Mouse (Mus musculus) adipocyte (in vitro differentiated cells): ENCODE data around the gene Kcnh7.

Source experiments
- DNase-seq: peaks from one replicate; pipeline ENCODE4 v3.0.0-alpha.2; 2016; ENCODE audit warnings: low spot score

Gene Kcnh7

DNA sequence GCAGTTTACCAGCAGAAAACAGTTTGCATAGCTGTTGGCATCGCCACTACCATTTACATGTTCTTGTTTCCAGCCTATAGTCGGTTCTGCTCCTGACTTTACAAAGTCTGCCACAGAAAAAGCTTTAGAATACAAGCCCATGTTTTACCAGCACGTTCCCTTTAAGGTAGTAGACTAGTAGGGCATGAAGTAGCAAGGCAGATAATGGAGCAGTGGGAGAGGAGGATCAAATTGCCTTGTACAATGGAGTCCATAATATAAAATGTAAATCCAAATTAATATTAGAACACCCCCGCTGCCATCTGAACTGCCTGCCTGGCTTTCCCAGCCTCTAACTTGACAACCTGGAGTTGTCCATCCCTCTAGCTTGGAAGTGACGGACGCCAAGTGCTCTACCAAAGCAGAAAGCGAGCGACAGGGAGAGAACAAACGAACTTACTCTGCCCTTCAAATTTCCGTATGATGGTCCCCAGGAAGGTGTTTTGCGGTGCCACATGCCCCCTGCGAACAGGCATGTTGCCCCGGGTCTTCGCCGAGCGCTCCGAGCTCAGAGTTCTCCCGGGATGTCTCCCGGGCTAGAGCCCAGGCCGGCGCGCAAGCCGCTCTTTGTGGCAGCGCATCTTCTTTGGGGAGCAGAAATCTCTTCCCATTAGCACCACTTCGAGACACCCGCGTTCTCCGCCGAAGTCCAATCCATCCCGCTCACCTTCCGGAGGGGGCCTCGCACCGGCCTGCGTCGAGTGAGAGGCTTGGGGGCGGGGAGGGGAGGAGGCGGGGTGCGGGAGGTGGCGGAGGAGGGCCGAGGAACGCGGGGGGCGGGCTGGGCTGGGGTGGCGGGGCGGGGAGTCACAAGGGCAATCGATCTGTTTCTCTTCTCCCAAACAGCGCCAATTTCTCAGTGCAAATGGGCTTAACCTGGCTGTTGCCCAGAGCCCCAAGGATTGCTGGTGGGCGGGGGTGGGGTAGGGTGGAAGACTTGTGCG is at the start of gene Kcnh7:
TSS of gene Kcnh7 (minus strand) at position 725 of the 983 bp plus-strand sequence.
- no peak for DNase-seq

DNA sequence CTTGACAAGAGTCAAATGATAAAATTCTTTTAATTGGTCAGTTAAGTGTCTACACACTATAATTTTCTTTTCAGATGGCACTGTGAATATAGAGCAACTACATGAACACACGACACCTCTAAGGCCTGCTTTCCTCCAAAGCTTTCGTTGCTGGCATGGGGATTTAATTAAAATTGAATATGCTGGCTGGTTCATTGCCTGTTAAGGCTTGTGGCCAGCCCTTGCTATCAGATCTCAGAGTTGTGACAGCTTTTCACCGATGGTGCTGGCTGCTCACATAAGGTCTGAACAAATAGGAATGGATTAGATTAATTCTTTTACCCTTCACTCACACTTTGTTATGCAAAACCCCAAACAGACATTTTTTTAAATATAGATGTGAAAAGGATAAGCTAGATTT is 23.3 kb upstream of the Kcnh7 start:
- DNase-seq: no peak

DNA sequence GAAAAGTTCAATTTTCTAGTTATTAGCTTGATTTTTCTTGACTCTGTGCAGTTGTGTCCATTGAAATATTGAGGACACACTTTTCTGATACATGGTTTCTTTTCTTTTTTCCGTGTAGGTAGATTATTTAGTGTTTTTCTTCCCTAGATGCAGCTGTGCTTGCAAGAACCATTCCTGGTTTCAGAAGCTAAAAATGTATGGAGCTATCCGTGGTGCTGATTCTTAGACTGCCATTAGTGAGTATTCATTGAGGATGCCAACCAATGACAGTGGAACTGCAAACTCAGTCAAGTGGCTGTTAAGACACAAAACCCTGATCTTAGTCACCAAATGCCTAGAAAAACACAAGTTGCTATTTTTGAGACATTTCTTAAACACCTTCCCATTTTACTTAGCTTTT is 1.9 kb upstream of the Kcnh7 start:
- DNase-seq: peak; percentile 24

- no peak for DNase-seq
Measured at GRCm38 (mm10) chr2:63184551-63185430, 704 bp upstream of the Kcnh7 start.

GRCm38 (mm10) chr2:63153701-63154100 is 30.4 kb downstream of the Kcnh7 start:
- no peak for DNase-seq

DNA sequence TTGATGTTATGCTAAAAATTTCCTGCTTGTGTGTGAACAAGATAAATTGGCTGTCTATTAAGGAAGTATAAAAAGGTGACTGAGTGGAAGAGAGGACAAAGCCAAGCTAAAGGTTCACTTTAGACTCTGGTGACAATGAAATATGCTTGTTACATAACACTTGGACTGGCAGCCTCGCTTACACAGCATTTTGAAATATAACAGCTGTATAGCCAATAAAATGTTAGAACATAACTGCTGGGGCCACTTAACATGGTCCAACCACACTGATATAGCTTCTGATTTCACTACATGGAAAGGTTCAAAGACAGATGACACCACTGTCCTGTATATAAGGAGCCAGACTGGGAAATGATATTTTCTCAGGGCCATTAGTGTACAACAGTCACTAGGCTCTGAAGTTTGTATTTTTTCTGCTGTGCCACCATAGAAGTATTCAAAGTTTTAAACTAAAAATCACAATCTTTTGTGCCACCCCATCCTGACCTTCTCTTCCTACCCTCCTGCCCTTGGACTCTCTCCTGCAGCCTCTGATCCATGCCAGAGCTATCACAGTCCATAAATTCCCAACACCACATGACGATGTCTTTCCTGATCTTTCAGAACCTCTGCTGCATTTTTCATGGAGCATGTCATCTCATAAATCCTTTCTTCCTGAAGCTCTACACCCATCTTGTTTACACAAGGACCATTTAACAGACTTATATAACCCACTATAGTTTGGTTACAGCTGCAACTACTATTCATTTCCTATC is 56.1 kb downstream of the Kcnh7 start:
- no peak for DNase-seq

GRCm38 (mm10) chr2:63120316-63120715 is 63.8 kb downstream of the Kcnh7 start:
- DNase-seq: no peak

DNA sequence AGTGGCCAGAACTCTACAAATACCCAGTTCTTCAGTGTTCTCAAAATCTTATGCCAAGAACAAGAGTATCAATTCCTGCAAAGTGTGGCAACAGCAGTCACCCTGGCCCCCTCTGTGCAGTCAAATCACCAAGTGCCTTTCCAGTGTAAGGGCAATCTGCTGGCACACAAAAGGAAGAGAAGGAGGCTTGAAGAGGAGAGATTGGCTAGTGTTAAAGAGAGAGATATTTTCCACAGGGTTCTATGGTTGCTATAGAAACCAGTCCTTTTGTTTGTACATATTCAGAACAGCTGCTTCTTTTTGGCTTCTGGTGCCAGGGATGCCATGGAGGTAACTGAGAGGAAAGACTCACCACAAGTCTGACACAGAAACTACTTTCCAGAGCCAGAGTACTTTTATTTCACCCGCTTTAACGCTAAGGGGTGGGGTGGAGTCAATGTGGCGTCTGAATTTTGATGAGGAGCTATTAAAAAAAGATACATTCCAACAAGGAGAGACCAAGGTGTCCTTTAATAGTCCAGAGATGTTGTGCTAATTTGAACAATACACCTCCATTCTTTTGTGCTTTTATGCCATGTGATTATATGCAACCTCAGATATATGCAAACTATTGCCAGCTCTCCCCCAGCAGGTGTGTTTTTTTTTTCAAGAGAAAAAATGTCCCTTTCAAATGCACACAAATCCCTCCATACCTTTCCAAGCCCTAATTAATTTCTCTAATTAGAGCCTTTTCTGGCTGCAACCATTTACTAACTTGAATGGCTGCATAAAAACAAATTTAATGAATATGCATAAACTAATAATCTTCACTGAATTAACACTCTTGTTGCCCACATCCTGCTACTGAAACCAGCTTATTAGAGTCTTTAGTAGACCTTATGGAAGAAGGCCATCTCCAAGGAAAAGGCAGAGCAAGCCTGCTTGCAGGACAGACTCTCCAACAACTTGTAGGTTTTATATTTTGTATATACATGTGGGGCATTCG is 66.6 kb downstream of the Kcnh7 start:
- DNase-seq: no peak

DNA sequence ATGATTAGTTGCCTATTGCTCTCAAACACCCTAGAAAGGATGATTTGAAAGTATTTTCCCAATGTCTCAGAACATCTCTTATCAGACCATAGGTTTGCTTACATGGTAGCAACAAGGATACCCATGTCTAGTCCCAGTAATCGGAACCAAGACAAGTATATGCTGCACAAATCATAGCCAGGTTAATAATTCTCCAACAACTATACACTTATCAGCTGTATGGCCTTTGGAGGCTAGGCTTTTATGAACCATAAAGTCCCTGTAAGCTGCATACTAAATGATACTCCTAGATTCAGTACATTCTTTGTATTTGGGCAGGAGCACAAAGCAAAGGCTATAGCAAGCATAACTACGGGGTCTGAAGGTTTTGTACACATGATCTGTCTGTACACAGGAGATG is 78.1 kb downstream of the Kcnh7 start:
- no peak for DNase-seq

GRCm38 (mm10) chr2:63099676-63100075 is 84.4 kb downstream of the Kcnh7 start:
- no peak for DNase-seq

DNA sequence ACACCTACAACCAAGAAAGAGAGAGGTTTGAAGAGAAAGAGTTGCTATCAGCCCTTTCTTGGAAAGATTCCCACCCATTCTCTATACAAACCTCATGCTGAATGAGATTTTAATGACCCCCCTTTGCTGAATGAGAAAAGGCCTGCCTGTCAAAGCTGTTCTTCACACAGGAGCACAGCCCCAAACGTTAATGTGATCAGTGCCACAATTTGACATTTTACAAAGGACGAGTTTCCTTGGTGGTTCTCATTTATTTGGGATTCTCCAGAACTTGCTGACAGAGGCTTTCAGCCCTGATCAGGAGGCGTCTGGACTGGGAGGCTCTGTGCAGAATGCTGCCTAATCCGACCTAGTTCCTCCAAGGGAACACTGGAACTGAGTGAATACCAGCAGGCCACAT is 92.3 kb downstream of the Kcnh7 start:
- no peak for DNase-seq

DNA sequence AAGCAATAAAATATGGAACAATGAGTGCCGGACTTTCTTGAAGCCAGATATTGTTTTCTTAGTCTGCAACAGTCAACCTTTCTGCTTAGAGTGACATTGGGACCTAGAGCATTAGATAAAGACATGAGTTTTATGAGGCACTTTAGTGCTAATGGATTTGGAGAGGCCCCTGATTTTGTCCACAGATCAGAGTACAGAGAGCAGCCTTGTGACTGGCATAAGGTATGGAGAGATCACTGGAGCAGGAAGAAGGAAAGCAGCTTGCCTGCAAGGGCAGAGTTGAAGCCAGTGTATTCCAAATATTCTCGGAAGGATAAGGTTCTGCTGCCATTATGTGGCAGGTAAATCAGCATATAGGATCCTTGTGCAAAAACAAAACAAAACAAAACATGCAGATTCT is 93.6 kb downstream of the Kcnh7 start:
- no peak for DNase-seq

- no peak for DNase-seq
Measured at GRCm38 (mm10) chr2:63058386-63058785, 125.7 kb downstream of the Kcnh7 start.

- DNase-seq: no peak
Measured at GRCm38 (mm10) chr2:63049884-63050283, 134.2 kb downstream of the Kcnh7 start.

DNA sequence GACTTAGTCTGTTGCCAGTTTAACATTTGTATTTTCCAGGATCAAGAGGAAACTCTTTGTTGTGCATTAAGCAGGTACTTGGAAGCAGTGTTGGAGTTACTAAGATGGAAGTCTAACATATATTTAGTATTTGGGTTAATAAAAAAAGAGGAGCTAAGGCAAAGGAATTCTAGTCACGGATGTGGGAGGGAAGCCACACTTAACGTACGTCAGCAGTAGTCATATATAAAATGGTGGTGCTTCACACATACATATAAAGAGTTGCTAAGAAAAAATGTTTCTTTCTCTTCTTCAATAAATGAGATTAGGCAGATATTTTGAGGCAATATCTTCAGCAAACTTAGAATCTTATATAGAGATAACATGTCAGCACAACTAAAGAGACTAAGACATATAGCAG is 144.4 kb downstream of the Kcnh7 start:
- no peak for DNase-seq

- DNase-seq: no peak
Measured at GRCm38 (mm10) chr2:63014909-63015308, 169.2 kb downstream of the Kcnh7 start.

DNA sequence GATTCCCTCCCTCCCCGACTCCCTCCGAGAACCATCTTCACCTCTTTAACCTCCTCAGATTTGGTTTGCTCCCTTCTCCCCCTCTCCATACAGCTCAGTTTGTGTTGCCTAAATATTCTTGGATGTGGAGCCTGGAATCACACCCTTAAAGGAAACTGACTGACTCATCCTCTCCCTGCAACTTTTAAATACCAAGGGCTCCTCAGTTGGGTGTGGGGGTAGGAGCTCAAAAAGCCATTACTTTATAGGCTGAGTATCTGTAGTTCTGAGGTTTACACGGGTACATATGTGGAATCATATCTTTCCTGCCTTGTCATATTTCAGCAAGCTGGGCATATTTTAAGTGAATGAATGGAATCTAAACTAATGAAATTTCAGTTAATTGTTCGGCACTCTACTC is 174.9 kb downstream of the Kcnh7 start:
- no peak for DNase-seq

- no peak for DNase-seq
Measured at GRCm38 (mm10) chr2:63002784-63003183, 181.3 kb downstream of the Kcnh7 start.

DNA sequence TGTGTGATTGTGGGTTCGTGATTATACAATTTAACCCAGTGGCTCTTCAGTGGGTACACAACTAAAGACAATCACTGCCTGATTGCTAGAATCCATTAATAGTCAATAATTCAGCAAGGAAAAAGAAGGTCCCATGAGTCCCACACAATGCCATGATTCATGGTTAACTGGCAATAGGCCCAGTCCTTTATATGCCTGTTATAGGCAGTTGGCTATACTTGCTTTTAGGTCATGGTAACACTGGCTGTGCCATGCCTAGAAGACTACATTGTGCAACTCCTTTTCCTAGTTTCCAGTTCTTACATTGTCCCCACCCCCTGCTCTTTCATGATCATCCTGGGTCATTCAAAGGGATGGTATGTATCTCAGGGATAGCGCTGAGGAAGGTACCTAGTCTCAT is 186.4 kb downstream of the Kcnh7 start:
- no peak for DNase-seq

DNA sequence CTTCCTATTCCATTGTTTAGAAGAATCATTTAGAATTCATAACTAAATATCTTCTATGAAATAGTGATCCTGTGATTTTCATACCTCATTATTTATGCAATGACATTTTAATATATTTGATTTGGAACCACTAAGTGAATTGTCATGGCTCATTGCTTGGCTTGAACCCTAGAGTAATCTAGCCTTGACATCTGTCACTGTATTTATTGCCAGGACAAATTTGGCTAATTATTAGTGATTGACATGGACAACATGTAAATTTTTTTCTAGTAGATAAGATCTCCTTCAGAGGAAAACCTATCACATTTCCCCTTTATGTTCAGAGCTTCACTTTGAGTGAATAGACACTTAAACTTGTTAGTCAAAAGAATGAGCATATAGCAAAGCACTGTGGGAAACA is 195.5 kb downstream of the Kcnh7 start:
- DNase-seq: no peak

DNA sequence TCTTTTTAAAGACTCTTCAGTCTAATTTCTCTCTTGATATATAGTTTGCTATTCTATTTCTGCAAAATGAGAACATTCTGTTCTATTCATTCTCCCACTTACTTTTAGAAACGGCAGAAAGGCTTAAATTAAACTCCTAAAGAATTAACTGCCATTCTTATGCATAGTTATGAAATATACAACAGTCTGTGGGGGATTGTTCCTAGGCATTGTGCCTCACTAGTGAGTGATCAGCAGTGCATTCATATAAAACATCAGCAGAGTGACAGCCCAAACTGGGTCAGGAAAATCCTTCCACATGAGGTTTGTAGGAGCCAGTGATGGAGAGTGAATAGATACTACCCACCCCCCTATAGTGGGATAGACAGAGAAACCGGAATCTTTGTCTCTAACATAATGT is 200.2 kb downstream of the Kcnh7 start:
- DNase-seq: no peak
